Mouse (Mus musculus): ENCODE measurements at regions not wholly inside any gene's neighbourhood (a gene's known extent, or its start where the extent isn't known, plus 50 kb on each side); places are given as distances from the start of the nearest gene placed in this dataset.

DNA sequence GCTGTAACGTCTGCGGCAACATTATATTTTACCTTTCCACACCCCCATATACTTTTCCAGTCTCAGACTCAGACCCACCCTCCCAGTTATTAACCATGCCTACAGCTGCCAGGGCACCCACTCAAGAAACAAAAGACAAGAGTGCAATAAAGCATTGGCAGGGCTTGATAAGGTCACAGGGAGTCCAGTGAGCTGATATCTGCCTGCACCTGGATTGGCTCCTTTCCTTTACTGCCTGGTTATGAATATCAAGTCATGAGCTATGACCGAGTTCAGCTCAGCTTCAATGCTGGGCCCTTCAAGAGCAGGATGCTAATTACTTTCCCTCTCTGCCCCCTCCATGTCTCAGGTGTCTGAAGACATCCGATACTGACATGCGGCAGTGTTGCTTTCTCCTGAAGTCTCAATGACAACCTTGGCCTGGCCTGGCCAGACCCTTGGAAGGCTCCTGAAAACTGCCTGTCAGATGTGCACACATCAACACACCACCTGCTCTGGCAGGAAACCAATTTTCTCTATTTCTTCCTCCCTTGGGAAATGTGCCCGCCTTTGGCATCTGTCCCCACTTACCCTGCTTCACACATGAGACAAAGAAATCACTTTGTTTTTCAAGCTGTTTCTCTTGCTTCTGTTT, 286.3 kb downstream of the Pik3r1 start:
- TF ChIP-seq USF2 (conservative IDR thresholded peaks at IDR 0.05; ENCODE audit: low read depth, low read length) (no peak), MYC (IDR thresholded peaks at IDR 0.05; ENCODE audit: low read depth, low read length) (no peak), ZNF384 (IDR thresholded peaks at IDR 0.05; ENCODE audit: low read depth, low read length) (no peak), CHD1 (IDR thresholded peaks at IDR 0.05; ENCODE audit: low read depth, low read length) (no peak), RAD21 (IDR thresholded peaks at IDR 0.05; ENCODE audit: low read depth, low read length) (no peak), JUND (conservative IDR thresholded peaks at IDR 0.05; ENCODE audit: low read depth, low read length) (no peak)

Data from CH12.LX (cell line).